Mouse (Mus musculus) embryonic facial prominence, embryonic 13.5 days (tissue): Measurements from ENCODE around the gene Fpgs. TPM values are rescaled to one million over a fixed set of nuclear protein-coding genes. Genes with fewer than 3 reads are reported as not detected.

Experiments used
- ATAC-seq: fragments of 200-750 bp; cut with Nextera tagmentation; 2 replicates; pipeline ENCODE4 v1.8.0; 2017; ENCODE audit warnings: low read depth; ENCODE audit not compliant: insufficient number of reproducible peaks, insufficient read depth, low FRiP score, low TSS enrichment
- H3K27ac ChIP-seq: fragments of 300-500 bp; sonication (generic); 2 replicates; pipeline ENCODE4 v1.5.1; 2015; ENCODE audit warnings: moderate library complexity, mild to moderate bottlenecking, inconsistent platforms
- H3K27me3 ChIP-seq: fragments of 300-500 bp; sonication (generic); 2 replicates; pipeline ENCODE4 v1.6.1; 2015; ENCODE audit warnings: mild to moderate bottlenecking, inconsistent platforms
- H3K36me3 ChIP-seq: fragments of 300-500 bp; sonication (generic); 2 replicates; pipeline ENCODE4 v1.6.1; 2015; ENCODE audit warnings: mild to moderate bottlenecking, inconsistent platforms
- H3K4me1 ChIP-seq: fragments of 300-500 bp; sonication (generic); 2 replicates; pipeline ENCODE4 v1.6.1; 2015; ENCODE audit warnings: inconsistent platforms
- H3K4me2 ChIP-seq: fragments of 300-500 bp; sonication (generic); 2 replicates; pipeline ENCODE4 v1.6.1; 2015; ENCODE audit warnings: moderate library complexity, mild to moderate bottlenecking, inconsistent platforms
- H3K4me3 ChIP-seq: fragments of 300-500 bp; sonication (generic); 2 replicates; pipeline ENCODE4 v1.5.1; 2015; ENCODE audit warnings: mild to moderate bottlenecking, inconsistent platforms
- H3K9ac ChIP-seq: fragments of 300-500 bp; sonication (generic); 2 replicates; pipeline ENCODE4 v1.6.1; 2015; ENCODE audit warnings: mild to moderate bottlenecking, inconsistent platforms
- H3K9me3 ChIP-seq: fragments of 300-500 bp; sonication (generic); 2 replicates; pipeline ENCODE4 v1.6.1; 2016; ENCODE audit warnings: inconsistent platforms
- WGBS: fragments of 180-500 bp; shearing (Covaris S2); methylation state at CpG from one replicate; pipeline ENCODE4 v1.1.7; 2015; ENCODE audit warnings: mixed read lengths; 5-methylcytosine and 5-hydroxymethylcytosine counted together
- polyA plus RNA-seq: library from polyadenylated mRNA; unstranded; fragments of >200 nt; fragmentation: Nextera tagmentation; extraction: Ambion mirVana; gene quantifications from 2 replicates; pipeline ENCODE4 v1.2.1, GENCODE M21; 2015

The Fpgs gene
- polyA plus RNA-seq, 1 experiment from 2014 or later, result 34.1 TPM

DNA sequence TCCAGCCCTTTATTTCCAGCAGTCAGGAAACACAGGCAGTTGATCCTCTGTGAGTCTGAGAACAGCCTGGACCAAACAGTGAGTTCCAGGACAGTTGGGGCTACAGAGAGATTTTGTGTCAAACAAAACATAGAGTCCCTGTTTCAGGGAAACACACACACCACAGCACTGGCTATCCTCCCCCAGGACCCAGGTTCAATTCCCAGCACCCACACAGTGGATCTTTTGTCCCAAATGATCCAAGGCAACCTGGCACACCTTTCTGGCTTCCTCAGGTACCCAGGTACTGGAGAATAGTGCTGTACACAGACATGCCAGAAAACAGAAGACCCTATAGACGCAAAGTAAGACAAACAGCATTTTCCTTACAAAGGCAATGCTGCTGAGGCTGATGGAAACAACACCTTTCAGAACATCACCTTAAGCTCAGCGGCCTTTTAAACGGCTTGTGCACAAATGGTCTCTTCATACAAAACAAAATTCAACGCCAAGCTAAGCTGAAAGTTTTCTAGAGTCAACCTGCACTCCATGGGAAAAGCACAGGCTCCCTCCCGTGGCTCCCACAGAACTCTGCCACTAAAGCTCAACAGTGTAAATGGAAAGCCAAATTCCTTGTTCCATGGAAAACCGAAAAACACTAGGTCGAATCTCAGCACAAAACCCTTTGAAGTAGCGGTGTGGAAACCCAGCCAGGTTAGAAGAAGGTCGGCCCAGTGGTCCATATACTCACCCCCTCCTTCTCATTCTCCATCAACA lies 7.5 kb upstream of the Fpgs start:
- Histone ChIP-seq H3K36me3 (peaks cover 45% of the 10 kb centered on the region), H3K4me3 (peak overlapping the region; percentile 87), H3K4me1 (peaks cover 25% of the 10 kb centered on the region), H3K9ac (peak overlapping the region; percentile 88), H3K27me3 (no peaks in the 10 kb centered on the region), H3K4me2 (peak overlapping the region; percentile 93), H3K27ac (peak overlapping the region; percentile 97), H3K9me3 (no peaks in the 10 kb centered on the region)
- no peak for ATAC-seq
- WGBS, result 26% methylated on average over 9 of the region's 9 CpGs

DNA sequence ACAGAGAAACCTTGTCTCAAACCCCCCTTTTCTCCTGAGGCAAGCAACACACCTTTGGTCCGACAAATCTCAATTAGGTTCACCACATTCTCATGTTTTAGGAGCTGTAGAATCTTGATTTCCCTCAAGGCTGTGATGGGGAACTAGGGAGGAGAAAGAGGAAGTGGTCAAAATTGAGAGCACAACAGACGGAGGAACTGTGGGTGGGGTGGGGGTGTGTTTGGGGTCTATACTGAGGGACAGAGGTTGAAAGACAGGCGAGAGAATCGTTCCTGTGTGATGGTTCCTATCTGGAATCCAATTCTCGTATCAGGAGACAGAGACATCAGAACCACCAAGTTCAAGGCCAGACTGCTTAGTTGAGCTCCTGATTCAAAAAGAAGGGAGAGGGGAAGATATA lies 6.5 kb upstream of the Fpgs start:
- Histone ChIP-seq H3K27ac (no peak overlapping the region), H3K27me3 (no peaks in the 10 kb centered on the region), H3K36me3 (peaks cover 56% of the 10 kb centered on the region), H3K9me3 (no peaks in the 10 kb centered on the region), H3K4me1 (peaks cover 25% of the 10 kb centered on the region), H3K9ac (no peak overlapping the region), H3K4me2 (no peak overlapping the region), H3K4me3 (no peak overlapping the region)
- 86% methylated on average over 5 of the region's 5 CpGs for WGBS
- no peak for ATAC-seq

DNA sequence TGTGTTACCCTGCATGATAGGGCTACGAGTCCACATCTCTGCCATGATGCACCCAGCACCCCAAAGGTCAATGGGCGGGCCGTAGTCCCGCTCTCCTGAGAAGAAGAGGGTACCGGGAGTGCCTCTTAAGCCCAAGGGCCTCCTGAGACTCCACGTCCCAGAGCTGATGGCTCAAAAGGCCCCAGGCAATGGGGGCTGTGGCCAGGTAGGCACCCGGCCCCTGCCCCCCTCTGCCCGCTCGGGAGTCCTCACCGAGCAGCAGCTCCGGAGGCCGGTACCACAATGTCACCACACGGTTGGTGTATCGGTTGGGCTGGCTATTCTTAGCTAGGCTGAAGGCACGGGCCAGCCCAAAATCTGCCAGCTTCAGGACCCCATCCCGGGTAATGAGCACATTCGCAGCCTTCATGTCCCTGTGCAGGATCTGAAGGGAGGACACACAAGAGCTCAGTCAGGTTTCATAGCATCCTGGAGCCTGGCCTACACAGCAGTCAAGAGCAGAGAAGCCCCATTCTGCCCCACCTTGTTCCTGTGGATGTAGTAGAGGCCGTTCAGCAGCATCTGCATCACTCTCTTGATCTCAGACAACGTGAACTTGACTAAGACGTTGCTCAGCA lies 5.7 kb upstream of the Fpgs start:
- no peak overlapping the region for H3K9ac ChIP-seq
- peaks cover 64% of the 10 kb centered on the region for H3K36me3 ChIP-seq
- H3K4me2 ChIP-seq, result no peak overlapping the region
- 92% methylated on average over 20 of the region's 20 CpGs for WGBS
- no peak for ATAC-seq
- no peaks in the 10 kb centered on the region for H3K27me3 ChIP-seq
- no peaks in the 10 kb centered on the region for H3K9me3 ChIP-seq
- H3K4me1 ChIP-seq, result peaks cover 20% of the 10 kb centered on the region
- no peak overlapping the region for H3K4me3 ChIP-seq
- H3K27ac ChIP-seq, result 0 out of 2 replicates have a peak overlapping the region, but pooled peaks have one; percentile 4

DNA sequence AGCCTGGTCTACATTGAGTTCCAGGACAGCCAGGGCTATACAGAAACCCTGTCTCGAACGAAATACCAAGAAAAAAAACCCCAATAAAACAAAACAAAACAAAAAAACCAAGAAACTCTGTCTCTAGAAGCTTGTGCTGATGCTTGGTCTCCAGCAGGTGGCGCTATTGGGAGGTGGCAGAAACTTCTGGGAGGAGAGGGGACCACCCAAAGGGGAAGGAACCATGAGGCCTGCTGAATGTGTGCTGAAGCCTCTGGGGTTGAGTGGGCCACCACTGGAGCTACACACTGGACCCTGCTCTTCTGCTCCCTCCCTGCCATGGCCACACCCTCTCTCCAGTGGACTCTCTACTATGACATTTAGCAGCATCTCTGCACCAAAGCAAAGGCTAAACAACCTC lies 4.7 kb upstream of the Fpgs start:
- no peak for ATAC-seq
- 46% methylated on average over 3 of the region's 3 CpGs for WGBS
- Histone ChIP-seq H3K4me3 (no peak overlapping the region), H3K4me1 (peaks cover 11% of the 10 kb centered on the region), H3K9ac (no peak overlapping the region), H3K27me3 (no peaks in the 10 kb centered on the region), H3K36me3 (peaks cover 74% of the 10 kb centered on the region), H3K4me2 (no peak overlapping the region), H3K9me3 (no peaks in the 10 kb centered on the region), H3K27ac (no peak overlapping the region)

DNA sequence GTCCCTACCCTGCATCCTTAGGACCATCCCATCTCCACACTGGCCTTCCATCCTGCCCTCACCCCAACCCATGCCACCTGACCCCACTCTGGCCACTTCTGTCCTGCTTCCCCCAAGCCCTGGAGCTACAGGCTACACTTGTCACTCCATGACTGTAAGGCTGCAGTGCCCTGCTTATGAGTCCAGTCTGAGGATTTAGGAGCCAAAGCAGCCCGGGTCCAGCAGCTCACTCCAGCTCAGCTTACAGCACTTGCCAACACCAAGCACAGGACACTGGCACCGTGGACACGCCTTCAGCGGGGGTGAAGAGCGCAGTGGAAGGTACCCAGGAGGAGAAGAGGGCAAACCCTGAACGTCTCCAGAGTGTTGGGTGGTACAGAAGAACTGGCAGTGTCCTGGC lies 3.0 kb upstream of the Fpgs start:
- Histone ChIP-seq H3K4me2 (no peak overlapping the region), H3K36me3 (peaks cover 89% of the 10 kb centered on the region), H3K9me3 (no peaks in the 10 kb centered on the region), H3K9ac (no peak overlapping the region; the same call in 1 of the 2 replicates), H3K27ac (no peak overlapping the region), H3K4me1 (peaks cover 10% of the 10 kb centered on the region), H3K27me3 (no peaks in the 10 kb centered on the region), H3K4me3 (no peak overlapping the region)
- 94% methylated on average over 6 of the region's 6 CpGs for WGBS
- ATAC-seq, result no peak

DNA sequence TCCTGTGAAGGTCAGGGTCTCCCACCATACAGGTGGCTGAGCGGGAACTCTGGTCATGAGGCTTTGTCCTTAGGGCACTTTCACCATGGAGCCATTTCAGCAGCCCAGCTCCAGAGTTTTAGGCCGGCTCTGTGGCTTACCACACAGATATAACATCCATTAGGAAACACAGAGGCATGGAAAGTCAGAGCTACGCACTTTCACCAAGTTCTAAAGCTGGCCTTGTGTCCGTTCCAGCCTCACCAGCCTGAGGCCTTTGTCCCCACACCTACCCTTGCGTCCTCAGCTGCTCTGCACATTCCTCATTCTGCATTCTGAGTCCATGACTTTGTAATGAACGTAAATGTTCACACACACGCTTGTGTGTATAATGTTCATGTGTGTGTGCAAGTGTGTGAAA lies 1.1 kb upstream of the Fpgs start:
- H3K27me3 ChIP-seq, result no peaks in the 10 kb centered on the region
- WGBS, result 90% methylated on average over 7 of the region's 7 CpGs

DNA sequence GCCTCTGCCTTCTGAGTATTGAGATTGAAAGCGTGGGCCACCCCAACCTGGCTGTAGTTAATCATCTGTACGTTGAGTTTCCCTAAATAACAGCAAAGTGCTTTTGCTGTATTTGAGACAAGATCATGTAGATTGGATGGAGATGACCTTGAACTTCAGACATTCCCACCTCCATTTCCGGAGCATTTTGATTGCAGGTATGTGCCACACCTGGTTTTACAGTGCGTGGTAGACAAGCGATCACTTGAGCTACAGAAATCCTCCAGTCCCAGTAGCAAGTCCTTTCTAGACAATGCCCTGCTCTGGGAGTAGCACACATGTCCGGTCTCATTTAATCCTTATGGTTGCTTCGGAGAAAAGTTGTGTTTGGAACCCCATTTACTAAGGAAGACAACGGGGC lies 899 bp downstream of the Fpgs start:
- no peak overlapping the region for H3K4me2 ChIP-seq
- H3K9ac ChIP-seq, result no peak overlapping the region
- H3K9me3 ChIP-seq, result no peaks in the 10 kb centered on the region
- no peak overlapping the region for H3K27ac ChIP-seq
- peaks cover 59% of the 10 kb centered on the region for H3K36me3 ChIP-seq
- no peaks in the 10 kb centered on the region for H3K4me1 ChIP-seq
- ATAC-seq, result no peak
- H3K4me3 ChIP-seq, result no peak overlapping the region
- H3K27me3 ChIP-seq, result no peaks in the 10 kb centered on the region
- 91% methylated on average over 8 of the region's 8 CpGs for WGBS

More for the DNA sequence above, 1.1 kb upstream of the Fpgs start:
- Histone ChIP-seq H3K36me3 (peaks cover 78% of the 10 kb centered on the region), H3K4me3 (no peak overlapping the region), H3K9ac (no peak overlapping the region), H3K4me2 (no peak overlapping the region), H3K9me3 (no peaks in the 10 kb centered on the region), H3K27ac (no peak overlapping the region), H3K4me1 (no peaks in the 10 kb centered on the region)
- no peak for ATAC-seq

DNA sequence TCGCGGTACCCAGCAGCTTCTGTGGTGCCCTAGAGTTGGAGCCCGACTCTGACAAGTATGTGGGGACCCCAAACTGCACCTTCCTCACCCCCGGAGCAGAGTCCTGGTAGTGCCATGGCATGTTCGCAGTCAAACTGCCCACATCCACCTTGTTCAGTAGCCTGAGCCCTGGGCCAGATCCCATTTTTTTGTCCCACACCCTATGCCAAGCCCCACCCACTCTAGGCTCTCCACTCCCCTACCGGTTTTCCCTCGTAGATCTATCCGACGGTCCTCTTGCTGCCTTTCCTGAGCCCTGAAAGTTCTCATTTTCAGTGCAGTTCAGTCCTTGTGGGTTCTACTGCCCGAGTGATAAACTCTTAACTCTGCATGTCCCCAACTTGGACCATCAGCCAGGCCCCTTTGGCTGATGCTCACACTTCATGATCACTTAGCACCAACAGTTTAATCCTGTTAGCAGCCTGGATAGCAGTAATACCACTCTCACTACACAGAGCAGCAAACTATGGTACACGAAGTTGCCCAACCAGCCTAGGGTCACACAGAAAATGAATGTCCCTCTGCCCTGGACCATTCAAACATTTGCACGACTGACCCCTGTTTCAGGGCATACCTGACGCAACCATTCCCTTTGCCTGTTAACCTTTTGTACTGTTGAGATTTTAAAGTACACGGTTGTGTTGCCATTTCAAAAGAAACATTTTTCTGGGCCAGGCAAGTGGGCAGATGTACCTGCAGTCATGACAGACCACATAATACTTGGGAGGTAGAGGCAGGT lies 2.8 kb downstream of the Fpgs start:
- Histone ChIP-seq H3K4me1 (no peaks in the 10 kb centered on the region), H3K9ac (no peak overlapping the region), H3K4me3 (no peak overlapping the region), H3K36me3 (peaks cover 41% of the 10 kb centered on the region), H3K9me3 (no peaks in the 10 kb centered on the region), H3K4me2 (no peak overlapping the region), H3K27ac (no peak overlapping the region), H3K27me3 (no peaks in the 10 kb centered on the region)
- WGBS, result 86% methylated on average over 14 of the region's 14 CpGs
- ATAC-seq, result no peak

DNA sequence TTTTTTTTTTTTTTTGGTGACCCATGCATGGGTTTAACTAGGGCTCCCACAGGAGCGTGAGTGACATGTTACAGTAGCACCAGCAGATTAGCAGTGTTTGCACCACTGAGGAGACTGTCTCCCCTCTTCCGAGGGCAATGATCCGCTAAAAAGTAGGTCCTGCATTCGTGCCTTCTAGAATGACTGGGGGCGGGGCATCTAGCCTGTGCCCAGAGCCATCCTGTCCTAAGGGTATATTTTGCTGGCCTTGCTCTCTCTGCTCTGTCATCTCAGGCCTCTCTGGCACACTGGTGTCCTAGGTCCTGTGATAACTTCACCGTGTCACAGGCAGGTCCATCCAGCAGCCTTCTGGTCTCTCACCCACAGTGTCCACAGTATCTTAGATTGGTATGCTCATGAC lies 4.3 kb downstream of the Fpgs start:
- no peak overlapping the region for H3K4me3 ChIP-seq
- WGBS, result 72% methylated on average over 6 of the region's 6 CpGs
- no peaks in the 10 kb centered on the region for H3K27me3 ChIP-seq
- H3K9ac ChIP-seq, result no peak overlapping the region
- H3K4me1 ChIP-seq, result no peaks in the 10 kb centered on the region
- no peak for ATAC-seq
- no peak overlapping the region for H3K4me2 ChIP-seq
- no peaks in the 10 kb centered on the region for H3K9me3 ChIP-seq
- no peak overlapping the region for H3K27ac ChIP-seq
- peaks cover 26% of the 10 kb centered on the region for H3K36me3 ChIP-seq

DNA sequence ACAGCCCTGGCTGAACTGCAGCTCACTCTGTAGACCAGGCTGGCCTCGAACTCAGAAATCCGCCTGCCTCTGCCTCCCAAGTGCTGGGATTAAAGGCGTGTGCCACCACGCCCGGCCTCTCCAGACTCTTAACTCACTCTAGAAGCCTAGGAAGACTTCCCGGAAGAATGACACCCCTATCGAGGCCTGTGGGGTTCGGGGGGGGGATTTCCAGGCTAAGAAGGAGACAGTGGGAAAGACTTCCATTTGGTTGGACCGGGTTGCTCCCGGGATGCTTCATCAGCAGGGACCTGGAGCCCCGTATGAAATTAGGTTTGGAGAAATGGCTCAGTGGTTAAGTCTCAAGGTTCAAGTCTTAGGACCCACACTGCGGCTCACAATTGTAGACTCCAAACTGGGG lies 9.3 kb downstream of the Fpgs start:
- Histone ChIP-seq H3K4me2 (peak overlapping the region; percentile 80), H3K9ac (peak overlapping the region; percentile 94), H3K27ac (peak overlapping the region; percentile 86), H3K4me3 (peak overlapping the region; percentile 80), H3K9me3 (no peaks in the 10 kb centered on the region), H3K4me1 (peaks cover 13% of the 10 kb centered on the region), H3K36me3 (peaks cover 6% of the 10 kb centered on the region; the same call in 1 of the 2 replicates), H3K27me3 (no peaks in the 10 kb centered on the region)
- 86% methylated on average over 12 of the region's 12 CpGs for WGBS
- ATAC-seq, result no peak

DNA sequence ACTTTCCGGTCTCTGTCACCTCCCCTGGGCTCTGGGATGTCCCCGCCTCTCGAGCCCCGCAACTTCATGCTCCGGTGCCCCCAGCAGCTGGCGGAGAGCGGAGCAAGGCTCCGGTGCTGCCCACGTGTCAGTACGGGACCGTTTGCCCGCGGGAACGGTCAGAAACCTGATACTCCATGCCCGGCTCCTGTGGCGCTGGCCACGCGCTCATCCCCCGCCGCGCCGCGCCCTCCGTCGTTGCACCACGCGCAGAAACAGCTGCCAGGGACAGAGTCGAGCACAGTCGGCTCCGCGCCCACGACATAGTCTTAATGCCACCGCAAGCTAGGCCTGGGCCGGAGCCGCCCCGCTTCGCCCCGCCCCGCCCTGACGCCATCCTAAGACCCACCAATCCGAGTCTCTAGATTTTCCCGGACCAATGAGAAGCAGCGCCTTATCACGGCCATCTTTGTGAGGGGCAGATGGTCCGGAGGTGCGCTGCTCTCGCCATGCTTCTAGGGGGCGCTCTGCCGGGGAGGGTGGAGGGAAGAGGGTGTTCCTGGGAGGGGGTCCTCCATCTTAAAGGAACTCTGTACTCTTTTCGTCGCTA lies 10.0 kb downstream of the Fpgs start:
- WGBS, result under 1% methylated on average over 51 of the region's 51 CpGs
- H3K4me2 ChIP-seq, result peak overlapping the region; percentile 80
- H3K9me3 ChIP-seq, result no peaks in the 10 kb centered on the region
- H3K27me3 ChIP-seq, result no peaks in the 10 kb centered on the region
- peaks cover 6% of the 10 kb centered on the region; the same call in 1 of the 2 replicates for H3K36me3 ChIP-seq
- peak; percentile 97 for ATAC-seq
- peak overlapping the region; percentile 86 for H3K27ac ChIP-seq
- peaks cover 13% of the 10 kb centered on the region for H3K4me1 ChIP-seq
- H3K4me3 ChIP-seq, result peak overlapping the region; percentile 80
- peak overlapping the region; percentile 94 for H3K9ac ChIP-seq
